In the genomic region with DNA sequence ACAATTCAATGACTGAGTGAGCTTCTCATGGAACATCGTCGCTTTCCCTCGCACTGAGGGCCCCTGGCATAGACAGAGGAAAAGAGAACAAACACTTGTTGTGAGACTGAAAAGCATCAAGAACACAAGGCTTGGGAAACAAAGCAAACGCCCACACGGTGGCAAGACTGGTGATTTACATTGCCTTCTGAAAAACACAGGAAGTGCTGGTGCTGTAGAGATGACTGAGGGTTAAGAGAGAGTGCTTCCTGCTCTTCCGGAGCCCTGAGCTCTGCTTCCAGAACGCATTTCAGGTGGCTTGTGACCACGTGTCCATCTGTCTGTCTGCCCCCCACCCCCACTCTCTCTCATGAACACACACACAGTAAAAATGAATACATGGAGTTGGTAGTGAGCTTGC, we compare ENCODE assay signal across 9 mouse cellular contexts.
A peak's percentile ranks its signal among the peaks of the same experiment; 100 is the strongest.
DNase-seq lines count a peak whose midpoint lies in the region; ATAC-seq and TF ChIP-seq lines count a peak whose summit lies in the region.
"Had no signal": no experiment of that assay in that cellular context is flagged by ENCODE, and none has a peak within 500 bp of the region (broad histone marks: within the 10 kb centered on the region; RNA-seq: fewer than 3 reads in every experiment).

No protein-coding gene starts in this region.

- no peak overlapping the region for H3K4me3 ChIP-seq in neural tube, embryonic 12.5 days
- no peak overlapping the region for H3K4me3 ChIP-seq in neural tube, embryonic 15.5 days (replicated peaks)
- H3K4me3 ChIP-seq in lung, postnatal 0 days (ENCODE audit: low read depth, low read length): no peak overlapping the region

- no peaks in the 10 kb centered on the region for H3K9me3 ChIP-seq in neural tube, embryonic 12.5 days
- H3K9me3 ChIP-seq in neural tube, embryonic 15.5 days (replicated peaks): no peaks in the 10 kb centered on the region
- no peaks in the 10 kb centered on the region for H3K9me3 ChIP-seq in lung, postnatal 0 days (ENCODE audit: low read length)

- H3K27me3 ChIP-seq in neural tube, embryonic 12.5 days (replicated peaks): no peaks in the 10 kb centered on the region
- no peaks in the 10 kb centered on the region for H3K27me3 ChIP-seq in neural tube, embryonic 15.5 days (replicated peaks)
- H3K27me3 ChIP-seq in lung, postnatal 0 days (replicated peaks; ENCODE audit: insufficient read depth, low read length): no peaks in the 10 kb centered on the region

- peak; percentile 24 for DNase-seq in embryo, embryonic 10.5 days (ENCODE audit: low spot score)
- DNase-seq in embryo, embryonic 10 days (ENCODE audit: low spot score): no peak
- DNase-seq in lung, postnatal 0 days (ENCODE audit: low spot score): peak; percentile 41
- DNase-seq in thymus, postnatal 4 days: peak; percentile 33
- DNase-seq in spleen, postnatal 36 days (ENCODE audit: low spot score in 2 of 2): no peak
- no peak for DNase-seq in cerebellum, postnatal 36 days
- DNase-seq: gastrocnemius, postnatal 25 days had no signal

- 29% methylated on average over 8 of the region's 8 CpGs for WGBS in neural tube, embryonic 12.5 days
- 23% methylated on average over 8 of the region's 8 CpGs for WGBS in neural tube, embryonic 15.5 days
- WGBS in lung, postnatal 0 days: 47% methylated on average over 8 of the region's 8 CpGs

- H3K4me2 ChIP-seq in neural tube, embryonic 12.5 days (replicated peaks): 0 out of 2 replicates have a peak overlapping the region, but pooled peaks have one; percentile 2
- H3K4me2 ChIP-seq in neural tube, embryonic 15.5 days: no peak overlapping the region
- H3K4me2 ChIP-seq in lung, postnatal 0 days (replicated peaks; ENCODE audit: low read depth, low read length): no peak overlapping the region

- peak; percentile 32 for TF ChIP-seq CTCF in lung, postnatal 0 days (IDR thresholded peaks at IDR 0.05)

- peak; percentile 33; the same call in 1 of the 2 replicates for ATAC-seq in neural tube, embryonic 12.5 days (ENCODE audit: low FRiP score, low read depth)
- ATAC-seq in neural tube, embryonic 15.5 days (ENCODE audit: low FRiP score): no peak
- ATAC-seq in lung, postnatal 0 days: peak; percentile 49

- peaks cover 2% of the 10 kb centered on the region; the same call in 1 of the 2 replicates for H3K36me3 ChIP-seq in neural tube, embryonic 12.5 days
- H3K36me3 ChIP-seq in neural tube, embryonic 15.5 days: no peaks in the 10 kb centered on the region
- H3K36me3 ChIP-seq in lung, postnatal 0 days (ENCODE audit: insufficient read depth, low read length): no peaks in the 10 kb centered on the region

- H3K27ac ChIP-seq in neural tube, embryonic 12.5 days: no peak overlapping the region
- H3K27ac ChIP-seq in neural tube, embryonic 15.5 days (replicated peaks): no peak overlapping the region
- no peak overlapping the region for H3K27ac ChIP-seq in lung, postnatal 0 days (ENCODE audit: low read length)

- peaks cover 5% of the 10 kb centered on the region; the same call in 1 of the 2 replicates for H3K4me1 ChIP-seq in neural tube, embryonic 12.5 days
- H3K4me1 ChIP-seq in neural tube, embryonic 15.5 days: peaks cover 23% of the 10 kb centered on the region
- no peaks in the 10 kb centered on the region for H3K4me1 ChIP-seq in lung, postnatal 0 days (ENCODE audit: insufficient read depth, low read depth, low read length)

- no peak for TF ChIP-seq EP300 in lung, postnatal 0 days (IDR thresholded peaks at IDR 0.05)

- H3K9ac ChIP-seq in neural tube, embryonic 12.5 days: no peak overlapping the region
- no peak overlapping the region for H3K9ac ChIP-seq in neural tube, embryonic 15.5 days (replicated peaks)
- H3K9ac ChIP-seq in lung, postnatal 0 days (replicated peaks; ENCODE audit: low read depth): no peak overlapping the region

Comparison
In these comparisons a context has a peak if more than half of its experiments do, and no peak if none do; other contexts are left out.
1. DNase-seq: peak in embryo, embryonic 10.5 days (single experiment), lung, postnatal 0 days (single experiment) and thymus, postnatal 4 days (single experiment); none in embryo, embryonic 10 days (single experiment), spleen, postnatal 36 days (0 of 2) and cerebellum, postnatal 36 days (0 of 2).